Mouse (Mus musculus): ENCODE results near the gene Magee2.
"Not testable (repeated sequence)": the region's sequence is repeated elsewhere in the genome, so short reads cannot be mapped to it uniquely, and the experiment has no call there.

The Magee2 gene

DNA sequence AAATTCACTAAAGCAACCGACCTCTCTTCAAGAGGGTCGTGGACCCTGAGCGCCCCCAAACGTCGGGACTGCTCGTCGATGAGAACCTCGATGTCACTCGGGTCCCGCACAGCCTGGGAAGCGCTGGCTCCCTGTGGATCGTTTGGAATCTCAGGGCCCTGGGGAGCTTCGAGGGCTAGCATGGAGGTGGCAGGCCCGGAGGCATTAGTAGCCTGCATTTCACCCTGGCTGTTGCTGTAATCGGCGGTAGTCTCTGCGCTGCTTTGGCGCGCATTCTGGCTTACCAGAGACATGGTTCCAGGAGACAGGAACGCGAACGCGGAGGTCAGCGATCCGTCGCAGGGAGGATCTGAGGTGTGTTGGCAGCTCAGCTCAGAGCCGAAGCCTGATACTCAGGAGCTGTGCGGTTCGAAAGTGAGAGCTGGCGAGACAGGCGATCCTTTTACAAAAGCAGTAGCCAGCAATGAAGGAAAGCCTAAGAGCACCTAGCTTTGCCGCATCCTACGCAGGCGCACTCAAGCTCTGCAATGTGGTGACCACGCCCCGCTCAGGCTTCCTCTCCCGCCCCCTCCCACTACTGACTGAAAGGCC lies at the start of gene Magee2:
Gene Magee2 (minus strand): TSS at position 517 of the 591 bp plus-strand sequence.
- peak; percentile 74 for DNase-seq

DNA sequence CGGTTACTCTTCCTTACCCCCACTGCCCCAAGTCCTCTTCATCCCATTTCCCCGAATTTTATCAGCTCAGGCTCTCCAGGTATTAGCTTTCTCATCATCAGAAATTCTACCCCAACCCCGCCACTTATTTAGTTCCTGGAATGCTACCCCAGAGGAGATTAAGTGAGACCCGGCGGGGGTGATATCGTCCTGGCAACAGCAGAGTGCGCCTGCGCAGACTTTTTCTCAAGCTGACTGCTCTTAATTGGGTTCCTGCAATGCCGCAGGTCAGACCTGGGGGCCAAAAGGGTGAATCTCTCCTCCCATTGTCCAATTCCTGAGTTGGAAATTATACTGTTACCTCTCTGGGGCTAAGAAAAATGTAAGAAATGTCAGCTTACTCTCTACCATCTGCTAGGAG lies 3.5 kb downstream of the Magee2 start:
- DNase-seq, result peak; percentile 40

DNA sequence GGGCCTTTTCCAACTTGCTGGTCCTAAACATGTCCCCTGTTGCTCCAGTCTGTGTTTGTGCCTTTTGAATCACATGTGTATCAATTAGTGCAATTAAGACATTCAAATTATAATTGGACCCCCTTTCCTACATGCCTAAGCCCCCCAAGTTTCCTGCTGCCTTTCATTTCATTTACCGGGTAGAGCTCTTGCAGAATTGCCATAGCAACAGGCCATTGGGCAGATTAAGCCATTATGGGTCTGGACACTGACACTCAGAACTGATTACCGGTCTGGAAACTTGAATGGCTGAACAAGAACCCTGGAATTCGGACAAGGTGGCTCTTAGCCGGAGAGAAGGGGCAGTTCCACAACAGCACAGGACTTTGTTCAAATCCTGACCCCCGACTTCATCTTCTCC lies 39.5 kb downstream of the Magee2 start:
- DNase-seq, result not testable (repeated sequence)

DNA sequence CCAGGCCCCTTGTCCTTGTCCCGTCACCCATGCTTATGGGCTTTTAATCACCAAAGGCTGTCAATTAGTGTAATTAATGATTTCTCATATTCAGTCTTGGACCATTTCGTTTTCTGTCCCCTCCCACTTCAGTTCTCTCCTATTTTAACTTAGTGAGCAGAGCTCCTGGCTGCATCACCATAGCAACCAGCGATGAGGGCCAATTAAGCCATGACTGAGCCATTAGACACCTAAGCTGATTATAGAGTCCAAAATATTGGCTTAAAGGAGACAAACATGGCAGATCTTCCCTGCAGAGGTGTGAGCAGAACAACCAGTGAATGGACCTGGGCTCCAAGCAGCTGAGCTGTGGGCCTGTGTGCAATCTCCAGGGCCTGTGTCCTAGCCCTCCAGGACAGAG lies 40.1 kb downstream of the Magee2 start:
- not testable (repeated sequence) for DNase-seq

DNA sequence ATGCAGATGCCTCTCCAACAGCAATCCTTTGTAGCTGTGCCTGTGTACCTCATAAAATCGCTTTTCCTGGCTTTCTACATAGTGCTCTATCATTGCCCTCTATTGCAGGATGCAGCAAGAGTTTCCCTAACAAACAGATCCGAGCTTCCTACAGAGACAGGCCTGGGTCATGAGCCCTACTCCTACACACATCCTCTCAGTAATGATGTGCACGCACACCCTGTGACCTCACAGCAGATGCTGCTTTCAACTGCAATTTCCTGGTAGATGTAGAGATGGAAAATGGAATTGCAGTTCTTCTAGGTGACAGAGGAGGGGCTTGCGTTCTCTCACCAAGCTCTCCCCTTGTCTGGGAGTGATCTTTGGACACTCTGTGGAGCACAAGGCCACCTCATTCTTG lies 43.4 kb downstream of the Magee2 start:
- not testable (repeated sequence) for DNase-seq
